Mouse (Mus musculus) ES-E14 (cell line): ENCODE measurements around the gene Tbx6. TPM values are rescaled to one million over a fixed set of nuclear protein-coding genes. Genes with fewer than 3 reads are reported as not detected.
A peak's percentile ranks its signal among the peaks of the same experiment; 100 is the strongest.

Source experiments
- DNase-seq: peaks from one replicate; pipeline ENCODE4 v3.0.0-alpha.2; 2013; ENCODE audit warnings: low read depth, low spot score
- H3K27ac ChIP-seq: 2 replicates; pipeline ENCODE4 v1.5.1; 2012; ENCODE audit warnings: low read depth, mild to moderate bottlenecking, low read length, moderate library complexity, mixed read lengths; ENCODE audit not compliant: poor library complexity, insufficient read depth, severe bottlenecking
- H3K36me3 ChIP-seq: 2 replicates; pipeline ENCODE4 v1.6.1; 2012; ENCODE audit warnings: mild to moderate bottlenecking, low read length, moderate library complexity, mixed read lengths; ENCODE audit not compliant: control insufficient read depth, poor library complexity, insufficient read depth, severe bottlenecking
- H3K4me1 ChIP-seq, 2 experiments: fragments of 150-350 bp in 1 of 2; sonication (generic) in 1 of 2; 2 replicates each; pipeline ENCODE4 v1.6.1; 2012; ENCODE audit warnings: low read length in 2 of 2, mild to moderate bottlenecking in 1 of 2, mixed read lengths in 1 of 2; ENCODE audit not compliant: control insufficient read depth in 2 of 2, insufficient read depth in 2 of 2, poor library complexity in 1 of 2
- H3K4me3 ChIP-seq, 2 experiments: fragments of 150-350 bp in 1 of 2; sonication (generic) in 1 of 2; 2 replicates each; pipeline ENCODE4 v1.5.1; 2012; ENCODE audit warnings: low read length in 2 of 2, low read depth in 1 of 2, mild to moderate bottlenecking in 1 of 2, mixed read lengths in 1 of 2; ENCODE audit not compliant: insufficient read depth in 1 of 2, poor library complexity in 1 of 2, severe bottlenecking in 1 of 2
- H3K9ac ChIP-seq: 2 replicates; pipeline ENCODE4 v1.6.1; 2012; ENCODE audit warnings: low read depth, mild to moderate bottlenecking, low read length, mixed read lengths; ENCODE audit not compliant: poor library complexity, insufficient read depth, severe bottlenecking
- H3K9me3 ChIP-seq: fragments of 150-350 bp; sonication (generic); 2 replicates; pipeline ENCODE4 v1.6.1; 2012; ENCODE audit warnings: low read depth, mild to moderate bottlenecking, low read length; ENCODE audit not compliant: control insufficient read depth, insufficient read depth
- CHD2 ChIP-seq: IDR thresholded peaks from 2 replicates; pipeline ENCODE4 v1.6.1; 2014; ENCODE audit warnings: mild to moderate bottlenecking, low read depth, low read length, inconsistent platforms
- HCFC1 ChIP-seq: IDR thresholded peaks from 2 replicates; pipeline ENCODE4 v1.6.1; 2012; ENCODE audit warnings: low read length, inconsistent platforms, borderline replicate concordance; ENCODE audit not compliant: insufficient read depth
- MAFK ChIP-seq: IDR thresholded peaks from 2 replicates; pipeline ENCODE4 v1.6.1; 2014; ENCODE audit warnings: mild to moderate bottlenecking, low read depth, low read length, inconsistent platforms; ENCODE audit not compliant: insufficient read depth
- ZC3H11A ChIP-seq: IDR thresholded peaks from 2 replicates; pipeline ENCODE4 v1.6.1; 2012; ENCODE audit warnings: low read depth, mild to moderate bottlenecking, inconsistent platforms, low read length, borderline replicate concordance
- ZNF384 ChIP-seq: IDR thresholded peaks from 2 replicates; pipeline ENCODE4 v1.6.1; 2012; ENCODE audit warnings: low read depth, low read length, inconsistent platforms
- in situ Hi-C, 2 experiments: fragments of 600-800 bp; cut with MboI; formaldehyde crosslinking; loops; one replicate each; pipeline ENCODE4 v1.15.1; 2025; ENCODE audit warnings: low sequenced_read_pairs in 2 of 2, inconsistent platforms in 1 of 2; ENCODE audit not compliant: unreplicated experiment in 2 of 2
- total RNA-seq: library from RNA; depleted of rRNA; stranded (reverse); fragments of 300-350 nt; gene quantifications from 2 replicates; pipeline ENCODE4 v1.2.3, GENCODE M21; 2012

The Tbx6 gene
- total RNA-seq, 1 experiment = 0.89 TPM

- Histone ChIP-seq H3K36me3 (peaks cover 19% of the 10 kb centered on the region), H3K4me1 (peaks cover 5 to 24% of the 10 kb centered on the region in 2 experiments), H3K9ac (peak overlapping the region; percentile 59), H3K4me3 (peak overlapping the region; percentile 23 to 64; a peak in 3 of 4 replicates), H3K9me3 (no peaks in the 10 kb centered on the region), H3K27ac (no peak overlapping the region)
- in situ Hi-C loops = no loop called here
- no peak for TF ChIP-seq CHD2
- TF ChIP-seq HCFC1 = peak; percentile 99
- peak; percentile 74 for DNase-seq
These were observed 1.0 kb upstream of the Tbx6 start for GRCm38 (mm10) chr7:126779983-126780970.

DNA sequence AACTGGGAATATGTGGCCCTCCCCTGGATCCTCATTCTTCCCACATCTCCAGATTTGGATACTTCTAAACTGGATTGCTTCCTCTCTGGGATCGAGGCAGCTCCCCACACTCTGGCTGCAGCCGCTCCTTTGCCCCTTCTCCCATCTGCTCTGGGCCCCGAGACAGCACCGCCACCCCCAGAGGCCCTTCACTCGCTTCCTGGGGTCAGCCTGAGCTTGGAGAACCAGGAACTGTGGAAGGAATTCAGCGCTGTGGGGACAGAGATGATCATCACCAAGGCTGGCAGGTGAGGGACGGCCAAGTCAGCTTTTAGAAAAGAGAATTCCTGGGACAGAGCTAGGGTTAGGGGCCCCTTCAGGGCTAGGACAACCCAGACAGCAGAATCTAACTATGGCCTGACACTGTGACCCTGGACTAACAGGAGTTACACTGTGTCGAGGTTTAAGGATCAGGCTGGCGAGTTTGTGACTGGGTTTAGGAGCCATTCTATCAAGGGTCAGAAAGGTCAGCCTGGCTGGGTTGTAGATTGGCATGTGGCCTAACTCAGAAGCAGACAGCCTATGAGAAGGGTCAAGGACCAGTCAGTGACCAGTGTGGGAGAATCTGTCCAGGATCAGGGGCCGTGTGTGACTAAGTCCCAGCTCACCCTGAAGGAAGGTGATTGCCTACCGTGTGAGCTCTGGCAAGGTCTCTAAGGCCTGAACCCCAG, 533 bp downstream of the Tbx6 start:
- peaks cover 2 to 18% of the 10 kb centered on the region in 2 experiments; a peak in 3 of 4 replicates for H3K4me1 ChIP-seq
- H3K36me3 ChIP-seq = peaks cover 30% of the 10 kb centered on the region
- in situ Hi-C loops = no loop called here
- no peak overlapping the region for H3K4me3 ChIP-seq
- TF ChIP-seq CHD2 = no peak
- no peak for TF ChIP-seq MAFK
- TF ChIP-seq ZNF384 = no peak
- H3K9ac ChIP-seq = no peak overlapping the region
- no peak overlapping the region for H3K27ac ChIP-seq
- no peaks in the 10 kb centered on the region for H3K9me3 ChIP-seq
- no peak for DNase-seq

DNA sequence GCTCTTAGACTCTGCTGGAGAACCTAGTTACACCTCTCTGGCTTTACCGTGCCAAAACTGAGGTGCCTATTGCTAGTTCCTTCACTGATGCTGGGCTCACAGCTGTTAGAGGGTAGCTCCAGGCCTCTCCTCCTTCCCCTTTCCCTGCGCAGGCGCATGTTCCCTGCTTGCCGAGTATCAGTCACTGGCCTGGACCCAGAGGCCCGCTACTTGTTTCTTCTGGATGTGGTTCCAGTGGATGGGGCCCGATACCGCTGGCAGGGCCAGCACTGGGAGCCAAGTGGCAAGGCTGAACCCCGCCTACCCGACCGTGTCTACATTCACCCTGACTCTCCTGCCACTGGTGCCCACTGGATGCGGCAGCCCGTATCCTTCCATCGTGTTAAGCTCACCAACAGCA, 1.4 kb downstream of the Tbx6 start:
- no peak overlapping the region for H3K9ac ChIP-seq
- in situ Hi-C loops = no loop called here
- no peak for DNase-seq
- peaks cover 39% of the 10 kb centered on the region for H3K36me3 ChIP-seq
- TF ChIP-seq CHD2 (no peak), ZC3H11A (no peak), MAFK (no peak), HCFC1 (no peak), ZNF384 (no peak)
- no peak overlapping the region for H3K27ac ChIP-seq
- peaks cover 2 to 14% of the 10 kb centered on the region in 2 experiments; a peak in 3 of 4 replicates for H3K4me1 ChIP-seq
- no peaks in the 10 kb centered on the region for H3K9me3 ChIP-seq
- H3K4me3 ChIP-seq = no peak overlapping the region

DNA sequence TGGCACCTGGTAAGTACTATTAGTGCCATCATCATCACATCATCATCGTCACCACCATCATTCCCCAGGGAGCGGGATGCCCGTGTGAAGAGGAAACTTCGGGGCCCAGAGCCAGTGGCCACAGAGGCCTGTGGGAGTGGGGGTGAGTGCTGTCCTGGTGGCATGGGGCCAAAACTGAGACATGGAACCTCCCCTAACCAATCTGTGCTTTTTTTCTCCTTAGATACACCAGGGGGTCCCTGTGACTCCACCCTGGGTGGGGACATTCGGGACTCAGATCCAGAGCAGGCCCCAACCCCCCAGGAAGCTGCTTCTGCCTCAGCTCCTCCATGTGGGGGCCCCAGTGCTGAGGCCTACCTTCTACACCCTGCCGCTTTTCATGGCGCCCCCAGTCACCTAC, 3.2 kb downstream of the Tbx6 start:
- Histone ChIP-seq H3K9me3 (no peaks in the 10 kb centered on the region), H3K4me1 (peaks cover 2 to 12% of the 10 kb centered on the region in 2 experiments; a peak in 3 of 4 replicates), H3K36me3 (peaks cover 54% of the 10 kb centered on the region), H3K4me3 (no peak overlapping the region), H3K27ac (no peak overlapping the region), H3K9ac (no peak overlapping the region)
- in situ Hi-C loops = no loop called here
- no peak for DNase-seq
- TF ChIP-seq ZNF384 (no peak), ZC3H11A (no peak)
